Mouse (Mus musculus) ES-E14 (cell line): Measurements from ENCODE around the gene Cadm1.

Source experiments
- MAFK ChIP-seq: IDR thresholded peaks from 2 replicates; pipeline ENCODE4 v1.6.1; 2014; ENCODE audit warnings: mild to moderate bottlenecking, low read depth, low read length, inconsistent platforms; ENCODE audit not compliant: insufficient read depth
- ZC3H11A ChIP-seq: IDR thresholded peaks from 2 replicates; pipeline ENCODE4 v1.6.1; 2012; ENCODE audit warnings: low read depth, mild to moderate bottlenecking, inconsistent platforms, low read length, borderline replicate concordance
- ZNF384 ChIP-seq: IDR thresholded peaks from 2 replicates; pipeline ENCODE4 v1.6.1; 2012; ENCODE audit warnings: low read depth, low read length, inconsistent platforms

DNA sequence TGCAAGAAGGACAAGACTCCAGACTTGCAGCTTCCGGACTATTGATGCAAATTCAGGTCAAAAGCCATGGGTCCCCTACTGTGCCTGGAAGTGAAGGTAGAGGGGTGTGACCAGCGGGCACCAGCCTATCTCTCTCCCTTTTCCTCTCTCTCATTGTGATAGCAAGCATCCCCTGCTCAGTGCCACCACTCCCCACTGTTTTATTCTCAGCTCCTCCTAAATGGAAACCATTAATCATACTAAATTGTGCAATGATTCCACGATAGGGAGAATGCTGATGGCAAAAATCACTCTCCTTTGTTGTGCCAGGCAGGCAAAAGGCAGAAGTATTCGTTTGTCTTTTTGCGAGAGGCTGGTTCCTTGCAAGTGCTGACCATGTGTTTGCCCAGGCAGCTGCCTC lies 328.2 kb downstream of the Cadm1 start:
- TF ChIP-seq ZC3H11A (no peak), ZNF384 (no peak), MAFK (no peak)
